Mouse (Mus musculus) cerebellum, postnatal 14 days (tissue): Measurements from ENCODE around the gene Egr4.

Experiments
- DNase-seq, 2 experiments: peaks; one replicate each; pipeline ENCODE4 v3.0.0; 2021; ENCODE audit warnings: mixed read lengths in 2 of 2

The Egr4 gene

DNA sequence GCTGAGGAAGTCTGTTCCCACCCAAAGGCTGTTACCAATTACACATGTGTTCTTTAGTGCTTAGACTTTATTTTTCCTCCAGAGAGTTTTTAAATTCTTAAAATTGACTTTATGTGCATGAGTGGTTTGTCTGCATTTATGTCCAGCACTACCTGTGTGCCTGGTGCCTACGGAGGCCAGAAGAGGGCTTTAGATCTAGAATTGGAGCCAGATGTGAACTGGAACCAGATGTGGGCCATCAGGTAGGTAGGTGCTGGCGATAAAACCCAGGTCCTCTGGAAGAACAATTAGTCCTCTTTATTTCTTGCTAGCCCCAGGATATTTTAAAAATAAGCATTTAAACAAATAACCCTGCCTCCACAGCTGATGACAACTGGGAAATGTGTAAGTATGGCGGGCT, 21.8 kb downstream of the Egr4 start:
- no peak for DNase-seq

DNA sequence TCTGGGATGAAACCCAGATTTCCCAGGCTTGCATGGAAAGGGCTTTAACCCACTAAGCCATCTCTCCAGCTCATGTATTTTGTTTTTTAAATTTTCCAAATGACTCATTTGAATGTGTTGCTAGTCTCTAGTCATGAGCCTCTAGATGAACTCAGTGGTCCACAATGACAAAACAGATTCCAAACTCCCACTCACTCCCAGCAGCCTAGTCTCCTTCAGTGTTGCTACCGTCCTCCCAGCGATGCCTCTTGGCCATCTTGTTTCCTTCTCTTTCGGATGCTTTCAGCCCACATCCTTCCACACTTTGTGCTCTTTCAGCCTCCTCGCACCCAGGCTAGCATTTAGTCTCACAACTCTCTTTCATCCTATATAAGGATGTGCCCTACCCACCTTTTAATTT, 23.1 kb downstream of the Egr4 start:
- no peak for DNase-seq

DNA sequence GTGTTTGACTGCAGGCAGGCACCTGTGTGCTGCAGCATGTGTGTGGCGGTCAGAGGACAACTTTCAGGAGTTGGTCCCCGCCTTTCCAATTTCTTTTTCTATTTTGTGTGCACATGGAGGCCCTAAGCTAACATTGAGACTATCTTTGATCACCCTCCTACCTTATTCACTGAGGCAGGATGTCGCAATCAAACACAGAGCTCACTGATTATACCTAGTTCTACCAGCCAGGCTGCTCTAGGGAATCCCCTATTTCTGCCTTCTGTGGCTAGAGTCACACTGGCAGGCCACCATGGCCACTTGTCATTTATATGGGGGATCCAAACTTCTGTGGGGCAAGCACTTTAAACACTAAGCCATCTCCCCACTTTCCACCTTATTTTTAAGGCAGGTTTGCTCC, 23.7 kb downstream of the Egr4 start:
- DNase-seq = no peak

- no peak for DNase-seq
Observed at GRCm38 (mm10) chr6:85488510-85488909, 24.9 kb downstream of the Egr4 start.

- no peak for DNase-seq
Observed at GRCm38 (mm10) chr6:85485738-85486137, 27.7 kb downstream of the Egr4 start.

DNA sequence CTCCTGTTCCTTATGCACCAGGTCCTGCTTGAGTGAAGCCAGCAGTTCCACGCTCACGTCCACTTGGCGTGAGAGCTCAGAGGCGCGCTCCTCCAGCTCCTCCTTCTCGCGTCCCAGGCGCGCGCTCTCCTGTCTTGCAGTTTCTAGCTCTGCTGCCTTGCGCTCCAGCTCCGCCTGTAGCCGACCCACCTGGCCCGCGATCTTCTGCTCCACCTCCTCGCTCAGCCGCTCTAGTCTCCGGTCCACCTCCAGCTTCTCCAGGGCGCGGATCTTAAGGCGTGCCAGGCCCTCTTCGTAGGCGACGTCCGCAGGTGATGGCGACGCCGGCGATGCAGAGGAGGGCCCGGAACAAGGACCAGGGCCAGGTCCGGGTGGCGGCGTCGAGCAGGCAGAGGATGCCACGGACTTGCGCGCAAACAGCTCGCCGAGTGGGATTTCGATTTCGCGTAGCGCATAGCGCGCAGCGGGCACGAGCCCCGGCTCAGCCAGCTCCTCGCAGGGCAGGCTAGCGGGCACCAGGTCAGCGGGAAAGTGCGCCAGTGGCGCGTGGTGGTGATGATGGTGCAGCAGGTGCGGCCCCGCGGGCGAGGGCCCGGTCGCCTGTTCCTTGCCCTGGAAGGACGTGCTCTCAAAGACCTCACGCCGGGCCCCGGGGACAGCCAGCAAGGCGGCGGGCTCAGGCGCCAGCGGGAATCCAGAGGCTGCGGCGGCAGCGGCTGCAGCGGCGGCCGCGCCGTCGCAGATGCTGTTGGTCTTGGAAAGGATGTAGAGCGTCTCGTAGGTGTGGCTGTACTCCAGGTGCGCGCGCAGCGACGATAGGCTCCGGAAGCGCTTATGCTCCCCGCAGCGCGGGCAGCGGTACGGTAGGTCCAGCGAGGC, 29.3 kb downstream of the Egr4 start:
- peak; percentile 66 to 72 for DNase-seq

DNA sequence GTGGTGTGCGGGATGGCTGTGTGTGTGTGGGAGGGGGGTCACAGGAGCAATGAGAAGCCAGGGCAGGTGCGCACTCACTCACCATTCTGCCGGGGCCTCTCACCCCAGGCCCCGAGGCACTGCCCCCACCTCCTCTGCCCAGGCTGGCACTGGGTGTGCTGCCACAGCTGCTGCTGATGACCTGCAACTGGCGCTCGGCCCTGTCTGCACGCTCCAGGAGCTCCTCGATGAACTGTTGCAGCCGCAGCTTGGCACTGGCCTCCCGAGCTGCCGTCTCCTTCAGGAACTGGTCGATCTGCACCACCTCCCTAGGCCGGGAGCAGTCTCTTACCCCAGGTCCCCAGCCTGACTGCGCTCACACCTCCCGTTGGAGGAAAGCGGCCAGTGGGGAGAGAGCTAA, 32.7 kb downstream of the Egr4 start:
- peak; percentile 48 to 62 for DNase-seq

- peak in 1 of 2 experiments; percentile 44 for DNase-seq
Observed at GRCm38 (mm10) chr6:85479979-85480378, 33.4 kb downstream of the Egr4 start.

GRCm38 (mm10) chr6:85478416-85478815, 35.0 kb downstream of the Egr4 start:
- DNase-seq = no peak

- peak in 1 of 2 experiments; percentile 74 for DNase-seq
Observed at GRCm38 (mm10) chr6:85477366-85477917, 35.9 kb downstream of the Egr4 start.

DNA sequence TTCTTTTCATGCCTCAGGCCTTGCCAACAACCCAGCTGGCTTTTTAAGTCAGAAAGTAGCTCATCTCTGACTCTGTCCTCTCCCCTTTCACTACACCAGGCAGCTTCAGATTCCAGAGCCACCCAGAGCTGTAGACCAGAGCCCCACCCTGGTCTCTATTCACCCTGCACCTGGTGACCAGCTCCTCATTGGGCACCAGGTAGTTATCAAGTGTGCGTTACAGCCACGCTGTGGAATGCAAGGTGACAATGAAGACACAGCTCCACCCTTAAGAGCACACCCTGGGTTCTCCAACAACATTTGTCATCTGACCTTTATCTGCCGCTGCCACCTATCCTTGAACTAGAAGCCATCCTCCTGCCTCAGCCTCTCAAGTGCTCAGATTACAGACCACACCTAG, 37.8 kb downstream of the Egr4 start:
- no peak for DNase-seq

DNA sequence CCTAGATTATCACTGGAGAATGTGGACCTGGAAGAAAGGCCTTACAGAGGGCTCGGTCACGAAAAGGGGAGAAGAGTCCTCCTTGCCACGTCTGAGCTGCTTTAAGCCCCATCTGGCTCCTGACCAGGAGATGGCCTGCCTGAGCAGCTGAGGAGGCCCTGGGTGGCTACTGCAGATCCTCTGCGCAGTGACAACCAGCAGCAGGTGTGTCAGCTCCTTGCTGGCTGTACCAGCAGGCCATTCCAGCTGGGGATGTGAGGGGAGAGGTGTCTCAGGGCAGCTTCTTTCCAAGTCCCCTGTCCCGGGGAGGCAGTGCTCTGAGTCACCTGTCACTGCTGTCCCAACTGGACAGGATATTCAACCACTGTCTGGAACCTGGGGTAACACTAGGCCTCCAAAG, 40.8 kb downstream of the Egr4 start:
- no peak for DNase-seq

DNA sequence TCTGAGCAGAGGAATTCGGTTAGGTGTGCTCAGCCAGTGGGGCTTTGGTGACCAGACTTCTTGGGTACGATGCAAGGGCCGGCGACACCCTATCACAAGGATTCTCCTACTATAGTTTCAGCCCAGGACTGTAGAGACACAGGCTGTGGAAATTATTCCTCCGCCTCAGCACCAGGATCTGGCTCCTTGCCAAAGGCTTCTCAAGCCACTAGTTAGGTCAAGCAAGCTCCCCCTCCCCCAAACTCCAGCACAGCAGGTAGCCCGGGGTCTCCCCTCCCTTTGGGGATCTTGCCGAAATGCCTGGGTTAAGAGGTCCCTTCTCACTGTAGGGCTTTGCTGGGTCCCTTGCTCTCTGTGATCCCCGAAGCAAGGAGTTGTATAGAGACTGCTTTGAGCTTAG, 41.4 kb downstream of the Egr4 start:
- peak; percentile 52 to 59 for DNase-seq

- DNase-seq = no peak
Observed at GRCm38 (mm10) chr6:85469660-85470430, 43.5 kb downstream of the Egr4 start.

- peak; percentile 57 to 67 for DNase-seq
Observed at GRCm38 (mm10) chr6:85465381-85465780, 48.0 kb downstream of the Egr4 start.
